Mouse (Mus musculus): ENCODE measurements around the gene Nck1.

GRCm38 (mm10) chr9:100520012-100520411 is 25.9 kb downstream of the Nck1 start:
- TF ChIP-seq CTCF (IDR thresholded peaks at IDR 0.05; ENCODE audit: low read depth) (peak; percentile 24; the same call in 1 of the 2 replicates), EP300 (IDR thresholded peaks at IDR 0.05; ENCODE audit: low read depth) (no peak)
